Mouse (Mus musculus) liver, embryonic 14.5 days (tissue): ENCODE measurements around the gene Serpinb6a.

ENCODE experiments used
- CTCF ChIP-seq: IDR thresholded peaks from 2 replicates; pipeline ENCODE4 v1.5.1; 2016; ENCODE audit warnings: antibody characterized with exemption, low read depth, control low read depth
- EP300 ChIP-seq: IDR thresholded peaks from 2 replicates; pipeline ENCODE4 v1.6.1; 2016; ENCODE audit warnings: antibody characterized with exemption, low read depth

GRCm38 (mm10) chr13:33956571-33957421 is 45.8 kb downstream of the Serpinb6a start:
- TF ChIP-seq EP300: no peak
- TF ChIP-seq CTCF: peak; percentile 60; the same call in 1 of the 2 replicates
